Mouse (Mus musculus) bone marrow macrophage, adult 2 months (primary cell): ENCODE results near the gene Pacrg.

Source experiments
- CTCF ChIP-seq: IDR thresholded peaks from 2 replicates; pipeline ENCODE4 v1.5.1; 2012; ENCODE audit warnings: low read depth, mild to moderate bottlenecking, low read length, moderate library complexity
- POLR2A ChIP-seq: IDR thresholded peaks from 2 replicates; pipeline ENCODE4 v1.6.1; 2012; ENCODE audit warnings: mild to moderate bottlenecking, low read depth, low read length, borderline replicate concordance

- TF ChIP-seq POLR2A (no peak), CTCF (no peak)
These were observed 34.4 kb upstream of the Pacrg start for GRCm38 (mm10) chr17:10874208-10875187.
